Mouse (Mus musculus): ENCODE data around the gene Kcnn1. TPM values are rescaled to one million over a fixed set of nuclear protein-coding genes. Genes with fewer than 3 reads are reported as not detected.
"Not testable (repeated sequence)": the region's sequence is repeated elsewhere in the genome, so short reads cannot be mapped to it uniquely, and the experiment has no call there.

The Kcnn1 gene
- polyA plus RNA-seq, 1 experiment from 2014 or later = 1.6 TPM

DNA sequence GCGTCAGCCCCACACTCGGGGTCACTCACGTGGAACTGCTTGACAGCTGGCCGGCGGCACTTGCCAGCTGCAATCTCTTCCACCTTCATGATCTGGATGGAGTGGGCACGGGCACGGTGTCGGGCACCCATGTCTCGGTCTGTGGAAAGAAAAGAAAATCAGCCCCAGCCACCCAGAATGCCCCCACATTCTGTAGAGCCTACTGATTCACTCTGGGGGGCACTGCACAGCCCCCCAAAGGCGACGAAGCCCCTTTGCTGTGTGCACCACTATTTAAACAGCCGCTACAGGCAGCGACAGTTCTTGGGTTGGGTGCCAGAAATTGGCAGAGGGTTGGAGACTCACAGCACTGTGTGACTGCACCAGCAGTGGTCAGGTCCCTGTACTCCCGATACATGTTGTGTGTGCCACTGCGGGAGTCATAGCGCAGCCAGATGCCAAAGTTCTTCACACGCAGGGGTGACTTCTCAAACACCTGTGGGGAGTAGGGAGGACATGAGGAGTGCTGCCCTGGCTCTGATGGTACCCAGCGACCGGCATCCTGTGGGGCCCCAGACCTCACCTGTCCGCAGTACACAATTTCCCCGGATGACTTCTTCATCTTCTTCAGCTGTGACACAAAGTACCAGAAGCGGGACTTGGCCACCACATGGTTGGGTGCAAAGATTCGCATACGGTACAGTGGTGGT, 32.7 kb upstream of the Kcnn1 start:
- Histone ChIP-seq H3K4me3 (ENCODE audit: low read depth, low read length) (peak overlapping the region; percentile 98), H3K4me2 (ENCODE audit: low read length) (peak overlapping the region; percentile 77), H3K27me3 (replicated peaks; ENCODE audit: control insufficient read depth, insufficient read depth, low read length) (peaks cover 34% of the 10 kb centered on the region), H3K9ac (ENCODE audit: low read length) (peak overlapping the region; percentile 97; the same call in 1 of the 2 replicates), H3K36me3 (ENCODE audit: control insufficient read depth, insufficient read depth, low read length) (peaks cover 29% of the 10 kb centered on the region)
- ATAC-seq (replicated peaks; ENCODE audit: low FRiP score, low TSS enrichment, low read depth); H3K9me3 ChIP-seq (ENCODE audit: control insufficient read depth, low read length); H3K27ac ChIP-seq (ENCODE audit: low read depth); H3K4me1 ChIP-seq (replicated peaks; ENCODE audit: control insufficient read depth, insufficient read depth, low read length); DNase-seq (ENCODE audit: low spot score): not testable (repeated sequence)
- 85% methylated on average over 22 of the region's 24 CpGs for WGBS

DNA sequence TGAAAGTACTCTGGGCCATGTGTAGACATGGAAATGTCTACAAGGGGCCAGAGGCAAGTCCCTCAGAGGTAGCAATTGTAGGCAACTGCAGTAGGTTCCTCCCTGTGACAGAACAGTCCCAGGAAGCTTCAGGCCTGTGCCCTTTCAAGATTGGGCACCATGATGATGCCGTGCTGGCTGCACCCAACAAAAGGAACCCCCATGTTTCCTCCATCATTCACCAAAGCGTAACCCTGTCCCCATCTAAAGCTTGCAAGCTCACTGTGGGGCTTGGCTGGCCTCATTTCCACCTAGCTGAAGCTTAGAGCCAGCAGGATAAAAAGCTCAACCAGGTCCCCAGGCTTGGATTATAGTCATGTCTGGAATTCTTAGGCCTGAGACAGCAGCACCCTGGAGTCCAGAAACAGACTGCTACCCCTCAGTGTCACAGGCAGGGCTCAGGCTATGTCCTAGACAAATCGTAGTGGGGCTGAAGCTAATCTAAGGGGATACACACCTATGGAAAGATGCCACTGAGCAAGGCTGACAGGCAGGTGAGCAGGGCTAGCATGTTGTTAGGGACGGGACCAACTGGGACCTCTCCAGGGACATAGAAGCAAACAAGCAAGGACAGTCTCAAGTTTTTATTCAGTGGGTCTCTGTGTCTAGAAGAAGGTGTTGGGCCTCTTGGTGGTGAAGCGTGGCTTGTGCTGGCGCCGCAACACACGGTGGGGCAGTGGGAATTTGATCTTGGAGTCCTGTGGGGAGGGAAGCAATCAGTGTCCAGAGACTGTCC, 31.9 kb upstream of the Kcnn1 start:
- peaks cover 29% of the 10 kb centered on the region for H3K36me3 ChIP-seq (ENCODE audit: control insufficient read depth, insufficient read depth, low read length)
- no peak overlapping the region for H3K4me3 ChIP-seq (ENCODE audit: low read depth, low read length)
- no peak overlapping the region for H3K27ac ChIP-seq (ENCODE audit: low read depth)
- no peak overlapping the region for H3K9ac ChIP-seq (ENCODE audit: low read length)
- 91% methylated on average over 8 of the region's 8 CpGs for WGBS
- 0 out of 2 replicates have a peak, but pooled peaks cover 4% of the 10 kb centered on the region for H3K4me1 ChIP-seq (replicated peaks; ENCODE audit: control insufficient read depth, insufficient read depth, low read length)
- ATAC-seq (replicated peaks; ENCODE audit: low FRiP score, low TSS enrichment, low read depth) (no peak), DNase-seq (ENCODE audit: low spot score) (no peak)
- no peaks in the 10 kb centered on the region for H3K9me3 ChIP-seq (ENCODE audit: control insufficient read depth, low read length)
- peaks cover 37% of the 10 kb centered on the region for H3K27me3 ChIP-seq (replicated peaks; ENCODE audit: control insufficient read depth, insufficient read depth, low read length)
- no peak overlapping the region for H3K4me2 ChIP-seq (ENCODE audit: low read length)

DNA sequence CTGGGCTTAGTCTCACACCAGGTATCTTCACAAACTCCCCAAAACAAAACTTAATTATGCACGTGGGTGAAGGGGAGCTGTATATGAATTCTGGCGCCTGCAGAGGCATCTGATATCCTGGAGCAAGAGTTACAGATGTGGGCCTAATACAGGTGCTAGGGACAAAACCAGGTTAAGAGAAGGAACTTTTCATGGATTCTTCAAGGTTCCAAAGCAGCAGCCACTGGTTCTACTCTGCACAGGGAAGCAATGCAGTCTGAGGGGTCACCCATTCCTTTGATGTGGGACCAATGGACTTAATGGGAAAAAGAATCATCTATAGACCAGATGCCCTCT, 31.3 kb upstream of the Kcnn1 start:
- no peak overlapping the region for H3K9ac ChIP-seq (ENCODE audit: low read length)
- no peak overlapping the region for H3K4me3 ChIP-seq (ENCODE audit: low read depth, low read length)
- DNase-seq (ENCODE audit: low spot score) (no peak), ATAC-seq (replicated peaks; ENCODE audit: low FRiP score, low TSS enrichment, low read depth) (no peak)
- H3K9me3 ChIP-seq (ENCODE audit: control insufficient read depth, low read length) = no peaks in the 10 kb centered on the region
- H3K4me2 ChIP-seq (ENCODE audit: low read length) = no peak overlapping the region
- WGBS = 67% methylated on average over 2 of the region's 2 CpGs
- peaks cover 29% of the 10 kb centered on the region for H3K36me3 ChIP-seq (ENCODE audit: control insufficient read depth, insufficient read depth, low read length)
- H3K27me3 ChIP-seq (replicated peaks; ENCODE audit: control insufficient read depth, insufficient read depth, low read length) = peaks cover 37% of the 10 kb centered on the region
- H3K27ac ChIP-seq (ENCODE audit: low read depth) = no peak overlapping the region
- H3K4me1 ChIP-seq (replicated peaks; ENCODE audit: control insufficient read depth, insufficient read depth, low read length) = 0 out of 2 replicates have a peak, but pooled peaks cover 4% of the 10 kb centered on the region

DNA sequence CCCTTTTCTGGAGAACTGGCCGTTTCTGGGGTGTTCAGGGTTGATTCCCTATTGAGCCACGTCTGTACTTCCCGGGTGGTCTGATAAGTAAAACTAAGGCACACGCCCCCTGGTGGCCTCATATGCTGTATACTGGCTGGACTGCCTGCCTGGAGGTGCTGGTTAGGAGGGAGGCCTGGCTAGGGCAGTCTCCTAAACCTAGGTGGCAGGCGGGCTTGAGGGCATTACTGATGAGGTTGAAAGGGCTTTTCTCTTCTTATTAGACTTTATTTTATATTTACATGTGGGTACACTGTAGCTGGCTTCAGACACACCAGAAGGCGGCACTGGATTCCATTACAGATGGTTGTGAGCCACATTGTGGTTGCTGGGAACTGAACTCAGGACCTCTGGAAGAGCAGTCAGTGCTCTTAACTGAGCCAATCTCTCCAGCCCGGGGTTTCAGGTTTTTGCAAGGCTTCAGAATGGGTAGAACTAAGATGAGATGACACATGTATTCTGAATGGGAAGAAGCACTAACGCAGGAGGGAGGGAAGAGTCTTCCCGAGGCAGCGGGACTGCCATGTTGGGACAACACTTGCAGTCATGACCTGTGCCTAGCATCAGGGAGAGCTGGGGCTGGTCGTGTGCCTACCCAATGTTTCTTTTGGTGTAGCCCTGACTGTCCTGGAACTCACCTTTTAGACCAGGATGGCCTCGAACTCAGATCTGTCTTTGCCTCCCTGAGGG, 30.8 kb upstream of the Kcnn1 start:
- 0 out of 2 replicates have a peak, but pooled peaks cover 4% of the 10 kb centered on the region for H3K4me1 ChIP-seq (replicated peaks; ENCODE audit: control insufficient read depth, insufficient read depth, low read length)
- no peak overlapping the region for H3K27ac ChIP-seq (ENCODE audit: low read depth)
- no peak overlapping the region for H3K4me2 ChIP-seq (ENCODE audit: low read length)
- H3K27me3 ChIP-seq (replicated peaks; ENCODE audit: control insufficient read depth, insufficient read depth, low read length) = peaks cover 37% of the 10 kb centered on the region
- H3K9ac ChIP-seq (ENCODE audit: low read length) = no peak overlapping the region
- no peaks in the 10 kb centered on the region for H3K9me3 ChIP-seq (ENCODE audit: control insufficient read depth, low read length)
- peaks cover 29% of the 10 kb centered on the region for H3K36me3 ChIP-seq (ENCODE audit: control insufficient read depth, insufficient read depth, low read length)
- 32% methylated on average over 12 of the region's 12 CpGs for WGBS
- ATAC-seq (replicated peaks; ENCODE audit: low FRiP score, low TSS enrichment, low read depth) = 0 out of 2 replicates have a peak, but pooled peaks have one; percentile 34
- DNase-seq (ENCODE audit: low spot score) = peak; percentile 94
- H3K4me3 ChIP-seq (ENCODE audit: low read depth, low read length) = no peak overlapping the region

DNA sequence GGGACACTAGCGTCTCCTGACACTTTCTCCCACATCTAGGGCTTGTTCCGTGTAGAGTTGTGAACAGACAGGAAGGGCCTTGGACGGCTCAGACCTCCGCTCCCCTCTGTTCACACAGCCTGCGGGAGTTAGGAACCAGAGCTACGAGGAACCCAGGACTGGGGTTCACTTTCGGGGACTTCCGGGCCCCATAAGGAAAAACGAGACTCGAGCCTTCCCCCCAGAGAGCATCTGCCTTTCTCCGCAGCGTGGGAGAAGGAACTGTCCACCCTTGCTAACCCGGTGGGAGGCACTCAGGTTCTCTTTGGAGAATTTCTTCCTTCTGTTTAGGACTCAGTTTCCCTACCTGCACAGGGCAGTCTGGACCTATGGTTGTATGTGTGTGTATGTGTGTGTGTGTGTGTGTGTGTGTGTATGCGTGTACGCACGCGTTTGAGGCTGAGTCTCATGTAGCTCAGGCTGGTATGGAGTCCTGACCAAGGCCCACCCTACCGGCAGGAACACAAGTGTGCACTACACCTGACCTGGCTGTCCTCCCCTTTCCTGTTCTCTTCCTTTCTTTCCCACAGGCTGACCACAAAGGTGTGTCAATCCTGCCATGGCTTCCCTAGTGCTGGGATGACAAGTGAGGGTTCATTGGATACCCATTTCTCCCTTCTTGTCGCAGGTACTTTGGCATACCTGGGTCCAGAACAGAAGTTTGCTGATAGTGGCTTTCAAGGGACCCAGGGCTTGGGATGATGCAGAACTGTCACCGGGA, 30.0 kb upstream of the Kcnn1 start:
- Histone ChIP-seq H3K4me2 (ENCODE audit: low read length) (peak overlapping the region; percentile 40), H3K27me3 (replicated peaks; ENCODE audit: control insufficient read depth, insufficient read depth, low read length) (peaks cover 37% of the 10 kb centered on the region), H3K9ac (ENCODE audit: low read length) (no peak overlapping the region), H3K27ac (ENCODE audit: low read depth) (no peak overlapping the region), H3K9me3 (ENCODE audit: control insufficient read depth, low read length) (no peaks in the 10 kb centered on the region), H3K4me3 (ENCODE audit: low read depth, low read length) (peak overlapping the region; percentile 13), H3K36me3 (ENCODE audit: control insufficient read depth, insufficient read depth, low read length) (peaks cover 29% of the 10 kb centered on the region), H3K4me1 (replicated peaks; ENCODE audit: control insufficient read depth, insufficient read depth, low read length) (no peaks in the 10 kb centered on the region)
- DNase-seq (ENCODE audit: low spot score) (no peak), ATAC-seq (replicated peaks; ENCODE audit: low FRiP score, low TSS enrichment, low read depth) (no peak)
- WGBS = 27% methylated on average over 20 of the region's 20 CpGs

DNA sequence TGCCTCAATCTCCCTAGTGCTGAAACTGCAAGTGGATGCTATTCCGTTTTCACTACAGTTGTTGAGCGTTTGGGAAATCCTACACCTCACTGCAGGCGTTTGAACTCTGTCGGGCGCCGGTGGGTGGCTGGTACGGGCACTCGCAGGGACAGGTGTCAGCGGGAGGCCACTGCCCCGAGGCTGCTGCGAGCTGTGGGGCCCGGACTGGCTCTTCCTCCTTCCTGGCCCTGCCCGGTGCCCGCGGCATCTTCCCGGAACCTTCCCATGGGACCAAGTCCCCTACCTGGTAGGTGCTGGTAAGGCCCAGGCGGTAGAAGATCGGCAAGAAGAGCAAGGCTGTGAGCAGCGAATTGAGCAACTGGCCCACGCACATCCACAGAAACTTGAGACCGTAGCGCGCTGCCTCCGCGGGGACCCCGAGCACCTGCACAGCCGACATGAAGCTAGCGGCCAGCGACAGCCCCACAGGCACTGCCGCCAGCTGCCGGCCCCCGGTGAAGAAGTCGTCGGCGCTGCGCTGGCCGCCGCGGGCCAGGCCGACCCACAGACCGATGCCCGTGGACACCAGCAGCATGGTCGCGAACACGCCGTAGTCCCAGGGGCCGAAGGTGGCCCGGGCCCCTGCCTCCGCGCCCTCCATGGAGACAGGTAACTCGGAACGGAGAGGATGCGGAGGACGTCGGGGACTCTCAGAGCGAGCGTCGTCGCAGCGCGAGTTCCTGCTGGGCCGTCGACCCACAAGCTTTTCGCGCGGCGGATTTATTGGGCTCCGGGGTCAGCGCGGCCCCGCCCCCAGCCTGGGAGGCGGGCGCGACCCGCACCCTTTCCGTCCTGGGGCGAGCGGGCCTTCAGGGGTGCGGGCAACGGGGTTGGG, 29.2 kb upstream of the Kcnn1 start, which contains the start of gene Slc5a5:
TSS of gene Slc5a5 (minus strand) at position 736 of the 874 bp plus-strand sequence.
- peak; percentile 72 for DNase-seq (ENCODE audit: low spot score)
- 4% methylated on average over 80 of the region's 80 CpGs for WGBS

DNA sequence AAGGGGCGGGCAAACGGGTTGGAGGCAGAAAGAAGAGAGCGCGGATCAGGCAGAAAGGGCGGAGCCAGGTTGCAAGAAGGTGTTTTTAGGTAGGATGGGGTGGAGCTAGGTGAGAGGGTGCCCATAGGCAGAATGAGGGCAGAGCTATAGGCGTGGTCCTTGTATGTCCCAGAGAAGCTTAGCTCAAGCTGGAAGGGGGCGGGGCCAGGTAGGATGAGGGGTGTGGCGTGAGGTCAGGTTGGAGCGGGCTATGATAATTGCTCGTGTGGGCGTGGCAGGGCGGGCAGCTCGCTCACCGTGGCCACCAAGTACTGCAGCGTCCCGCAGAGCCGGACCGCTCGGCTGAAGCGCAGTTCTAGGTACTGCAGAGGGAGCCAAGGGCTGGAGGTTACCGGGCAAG, 28.3 kb upstream of the Kcnn1 start:
- H3K9ac ChIP-seq (ENCODE audit: low read length) = no peak overlapping the region
- ATAC-seq (replicated peaks; ENCODE audit: low FRiP score, low TSS enrichment, low read depth) (peak; percentile 43; the same call in 1 of the 2 replicates), DNase-seq (ENCODE audit: low spot score) (peak; percentile 82)
- 4% methylated on average over 21 of the region's 21 CpGs for WGBS
- no peak overlapping the region for H3K4me3 ChIP-seq (ENCODE audit: low read depth, low read length)
- peak overlapping the region; percentile 18; the same call in 1 of the 2 replicates for H3K4me2 ChIP-seq (ENCODE audit: low read length)
- no peak overlapping the region for H3K27ac ChIP-seq (ENCODE audit: low read depth)
- peaks cover 29% of the 10 kb centered on the region for H3K36me3 ChIP-seq (ENCODE audit: control insufficient read depth, insufficient read depth, low read length)
- peaks cover 37% of the 10 kb centered on the region for H3K27me3 ChIP-seq (replicated peaks; ENCODE audit: control insufficient read depth, insufficient read depth, low read length)
- no peaks in the 10 kb centered on the region for H3K9me3 ChIP-seq (ENCODE audit: control insufficient read depth, low read length)
- no peaks in the 10 kb centered on the region for H3K4me1 ChIP-seq (replicated peaks; ENCODE audit: control insufficient read depth, insufficient read depth, low read length)

More for the DNA sequence above, 29.2 kb upstream of the Kcnn1 start, which contains the start of gene Slc5a5:
- Histone ChIP-seq H3K4me1 (replicated peaks; ENCODE audit: control insufficient read depth, insufficient read depth, low read length) (no peaks in the 10 kb centered on the region), H3K36me3 (ENCODE audit: control insufficient read depth, insufficient read depth, low read length) (peaks cover 29% of the 10 kb centered on the region), H3K4me2 (ENCODE audit: low read length) (peak within 1 kb of the TSS; percentile 40), H3K4me3 (ENCODE audit: low read depth, low read length) (peak within 1 kb of the TSS; percentile 13), H3K27me3 (replicated peaks; ENCODE audit: control insufficient read depth, insufficient read depth, low read length) (peaks cover 37% of the 10 kb centered on the region), H3K9me3 (ENCODE audit: control insufficient read depth, low read length) (no peaks in the 10 kb centered on the region), H3K27ac (ENCODE audit: low read depth) (no peak within 1 kb of the TSS), H3K9ac (ENCODE audit: low read length) (no peak within 1 kb of the TSS)
- ATAC-seq (replicated peaks; ENCODE audit: low FRiP score, low TSS enrichment, low read depth) = no peak

All from intestine, embryonic 14.5 days (tissue).